Mouse (Mus musculus) liver, adult 2 months (tissue): Measurements from ENCODE around the gene Adk.

Experiments
- CTCF ChIP-seq: fragments of 200-500 bp; IDR thresholded peaks from 2 replicates; pipeline ENCODE4 v1.5.1; 2011; ENCODE audit warnings: low read depth, low read length, control low read depth
- POLR2A ChIP-seq: fragments of 200-500 bp; IDR thresholded peaks from 2 replicates; pipeline ENCODE4 v1.6.1; 2011; ENCODE audit warnings: low read length, control low read depth; ENCODE audit not compliant: insufficient read depth; ENCODE audit errors: extremely low read depth

- TF ChIP-seq CTCF: no peak
- no peak for TF ChIP-seq POLR2A
These were observed 58.1 kb downstream of the Adk start for GRCm38 (mm10) chr14:21110492-21110891.
